Mouse (Mus musculus): ENCODE data around the gene Ttyh1. TPM values are rescaled to one million over a fixed set of nuclear protein-coding genes. Genes with fewer than 3 reads are reported as not detected.

Gene Ttyh1
- 11.9 and 21.0 TPM in 2 replicates for total RNA-seq (2012; rRNA removed)

DNA sequence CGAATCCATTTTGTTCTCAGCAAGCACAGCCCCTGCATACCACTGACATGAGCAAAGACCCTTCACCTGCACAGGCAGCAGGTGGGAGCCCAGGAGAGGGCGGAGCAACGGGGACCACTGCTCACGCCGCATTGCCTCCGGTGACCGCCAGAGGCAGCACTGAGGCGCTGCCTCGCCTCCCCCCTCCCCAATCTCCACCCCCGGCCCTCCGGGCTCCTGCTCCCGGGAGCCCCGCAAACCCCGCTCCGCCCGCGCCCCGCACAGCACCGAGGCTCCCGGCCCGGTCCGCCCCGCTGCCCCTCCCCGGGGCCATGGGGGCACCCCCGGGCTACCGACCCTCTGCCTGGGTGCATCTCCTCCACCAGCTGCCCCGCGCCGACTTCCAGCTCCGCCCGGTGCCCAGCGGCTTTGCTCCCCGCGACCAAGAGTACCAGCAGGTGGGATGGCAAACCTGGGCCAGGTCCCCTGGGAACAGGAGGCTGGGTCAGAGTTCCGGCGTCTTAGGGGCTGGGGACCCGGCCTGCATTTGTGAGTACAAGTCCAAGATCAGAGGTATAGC lies at the start of gene Ttyh1:
Ttyh1 (plus strand) TSS at position 65 of the 559 bp plus-strand sequence.
- in situ Hi-C loops (cut with MboI; ENCODE audit: low sequenced_read_pairs in 2 of 2, unreplicated experiment in 2 of 2): no loop called here
- no peaks in the 10 kb centered on the region for H3K9me3 ChIP-seq (ENCODE audit: control insufficient read depth, insufficient read depth, low read depth, low read length)
- no peaks in the 10 kb centered on the region for H3K36me3 ChIP-seq (ENCODE audit: control insufficient read depth, insufficient read depth, low read length, poor library complexity, severe bottlenecking)
- no peak within 1 kb of the TSS for H3K27ac ChIP-seq (ENCODE audit: insufficient read depth, low read depth, low read length, poor library complexity, severe bottlenecking)
- H3K4me3 ChIP-seq (ENCODE audit: insufficient read depth in 1 of 2, low read depth in 1 of 2, low read length in 2 of 2, poor library complexity in 1 of 2, severe bottlenecking in 1 of 2): peak within 1 kb of the TSS; percentile 79 to 88
- DNase-seq (ENCODE audit: low read depth, low spot score): no peak
- H3K9ac ChIP-seq (ENCODE audit: insufficient read depth, low read depth, low read length, poor library complexity, severe bottlenecking): peak within 1 kb of the TSS; percentile 82
- TF ChIP-seq CHD2 (IDR thresholded peaks at IDR 0.05; ENCODE audit: low read depth, low read length) (no peak), HCFC1 (IDR thresholded peaks at IDR 0.05; ENCODE audit: borderline replicate concordance, insufficient read depth, low read length) (no peak), ZNF384 (IDR thresholded peaks at IDR 0.05; ENCODE audit: low read depth, low read length) (no peak), MAFK (IDR thresholded peaks at IDR 0.05; ENCODE audit: insufficient read depth, low read depth, low read length) (no peak), ZC3H11A (IDR thresholded peaks at IDR 0.05; ENCODE audit: borderline replicate concordance, low read depth, low read length) (no peak)
- H3K4me1 ChIP-seq (ENCODE audit: control insufficient read depth in 2 of 2, insufficient read depth in 2 of 2, low read length in 2 of 2, poor library complexity in 1 of 2): peaks cover 0 to 31% of the 10 kb centered on the region in 2 experiments; a peak in 3 of 4 replicates

DNA sequence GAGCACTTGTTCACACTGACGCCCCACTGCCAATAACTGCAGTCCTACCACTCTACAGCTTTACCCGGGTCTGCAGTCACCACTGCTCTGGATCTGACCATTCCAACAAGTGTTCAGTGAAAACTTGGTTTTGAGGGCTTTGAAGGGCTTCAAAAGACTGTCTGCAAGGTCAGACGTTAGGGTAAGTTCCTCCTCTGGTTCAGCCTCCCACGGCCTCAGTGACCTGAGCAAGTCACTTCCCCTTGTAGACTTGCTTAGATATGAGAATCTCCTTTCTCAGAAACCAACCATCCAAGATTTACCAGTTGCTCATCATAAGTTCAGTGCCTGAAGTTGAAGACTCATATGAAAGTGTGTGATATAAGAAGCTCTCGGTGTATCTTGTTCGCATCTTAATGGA lies 48.1 kb upstream of the Ttyh1 start:
- Histone ChIP-seq H3K27ac (ENCODE audit: insufficient read depth, low read depth, low read length, poor library complexity, severe bottlenecking) (no peak overlapping the region), H3K4me3 (ENCODE audit: insufficient read depth in 1 of 2, low read depth in 1 of 2, low read length in 2 of 2, poor library complexity in 1 of 2, severe bottlenecking in 1 of 2) (no peak overlapping the region), H3K9ac (ENCODE audit: insufficient read depth, low read depth, low read length, poor library complexity, severe bottlenecking) (no peak overlapping the region), H3K36me3 (ENCODE audit: control insufficient read depth, insufficient read depth, low read length, poor library complexity, severe bottlenecking) (no peaks in the 10 kb centered on the region), H3K4me1 (ENCODE audit: control insufficient read depth in 2 of 2, insufficient read depth in 2 of 2, low read length in 2 of 2, poor library complexity in 1 of 2) (no peaks in the 10 kb centered on the region), H3K9me3 (ENCODE audit: control insufficient read depth, insufficient read depth, low read depth, low read length) (no peaks in the 10 kb centered on the region)
- no peak for DNase-seq (ENCODE audit: low read depth, low spot score)
- in situ Hi-C loops (cut with MboI; ENCODE audit: low sequenced_read_pairs in 2 of 2, unreplicated experiment in 2 of 2): no loop called here
- TF ChIP-seq ZNF384 (IDR thresholded peaks at IDR 0.05; ENCODE audit: low read depth, low read length) (no peak), HCFC1 (IDR thresholded peaks at IDR 0.05; ENCODE audit: borderline replicate concordance, insufficient read depth, low read length) (no peak), MAFK (IDR thresholded peaks at IDR 0.05; ENCODE audit: insufficient read depth, low read depth, low read length) (no peak), ZC3H11A (IDR thresholded peaks at IDR 0.05; ENCODE audit: borderline replicate concordance, low read depth, low read length) (no peak), CHD2 (IDR thresholded peaks at IDR 0.05; ENCODE audit: low read depth, low read length) (no peak)

DNA sequence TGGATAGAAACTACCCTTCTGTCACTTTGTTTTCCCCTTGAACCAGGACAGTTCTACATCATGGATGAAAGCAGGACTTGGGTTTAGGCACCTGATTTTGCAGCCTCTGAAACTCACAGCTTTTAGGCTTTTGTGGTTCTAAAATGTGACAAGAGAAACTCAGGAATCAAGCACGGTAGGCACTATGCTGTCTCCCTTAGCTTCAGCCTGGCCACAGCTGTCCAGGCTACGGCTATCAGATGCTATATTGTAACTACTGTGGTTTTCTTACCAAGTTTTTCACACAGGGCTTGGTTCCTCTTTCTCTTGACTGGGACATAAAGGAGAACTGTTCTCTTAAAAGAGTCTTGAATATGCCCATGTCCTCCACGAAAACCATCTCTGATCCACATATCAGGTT lies 46.1 kb upstream of the Ttyh1 start:
- no peak overlapping the region for H3K9ac ChIP-seq (ENCODE audit: insufficient read depth, low read depth, low read length, poor library complexity, severe bottlenecking)
- TF ChIP-seq CHD2 (IDR thresholded peaks at IDR 0.05; ENCODE audit: low read depth, low read length): no peak
- TF ChIP-seq ZC3H11A (IDR thresholded peaks at IDR 0.05; ENCODE audit: borderline replicate concordance, low read depth, low read length): no peak
- no peak for TF ChIP-seq HCFC1 (IDR thresholded peaks at IDR 0.05; ENCODE audit: borderline replicate concordance, insufficient read depth, low read length)
- no peak for TF ChIP-seq MAFK (IDR thresholded peaks at IDR 0.05; ENCODE audit: insufficient read depth, low read depth, low read length)
- no peak for TF ChIP-seq ZNF384 (IDR thresholded peaks at IDR 0.05; ENCODE audit: low read depth, low read length)
- H3K27ac ChIP-seq (ENCODE audit: insufficient read depth, low read depth, low read length, poor library complexity, severe bottlenecking): no peak overlapping the region
- no peaks in the 10 kb centered on the region for H3K4me1 ChIP-seq (ENCODE audit: control insufficient read depth in 2 of 2, insufficient read depth in 2 of 2, low read length in 2 of 2, poor library complexity in 1 of 2)
- H3K36me3 ChIP-seq (ENCODE audit: control insufficient read depth, insufficient read depth, low read length, poor library complexity, severe bottlenecking): no peaks in the 10 kb centered on the region
- no peak overlapping the region for H3K4me3 ChIP-seq (ENCODE audit: insufficient read depth in 1 of 2, low read depth in 1 of 2, low read length in 2 of 2, poor library complexity in 1 of 2, severe bottlenecking in 1 of 2)
- no peak for DNase-seq (ENCODE audit: low read depth, low spot score)
- H3K9me3 ChIP-seq (ENCODE audit: control insufficient read depth, insufficient read depth, low read depth, low read length): no peaks in the 10 kb centered on the region
- in situ Hi-C loops (cut with MboI; ENCODE audit: low sequenced_read_pairs in 2 of 2, unreplicated experiment in 2 of 2): no loop called here

DNA sequence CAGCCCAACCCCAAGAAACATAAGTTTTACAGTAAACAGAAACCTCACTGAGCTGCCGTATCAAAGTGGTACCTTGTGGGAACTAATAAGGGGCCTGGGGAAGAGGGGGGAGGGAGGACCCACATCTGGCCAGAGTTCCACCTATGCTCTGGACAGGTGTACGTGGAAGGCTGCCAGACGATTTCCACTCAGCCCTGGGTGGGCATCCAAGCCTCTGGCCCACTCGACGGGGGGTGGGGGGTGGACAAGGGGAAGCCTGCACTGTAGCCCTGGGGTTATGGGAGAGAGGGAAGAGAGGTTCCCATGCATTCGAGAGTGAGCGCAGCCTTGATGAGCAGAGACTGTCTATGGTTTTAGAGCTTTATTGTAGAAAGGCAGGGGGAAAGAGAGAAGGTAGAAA lies 39.7 kb upstream of the Ttyh1 start:
- in situ Hi-C loops (cut with MboI; ENCODE audit: low sequenced_read_pairs in 2 of 2, unreplicated experiment in 2 of 2): no loop called here
- no peak overlapping the region for H3K9ac ChIP-seq (ENCODE audit: insufficient read depth, low read depth, low read length, poor library complexity, severe bottlenecking)

DNA sequence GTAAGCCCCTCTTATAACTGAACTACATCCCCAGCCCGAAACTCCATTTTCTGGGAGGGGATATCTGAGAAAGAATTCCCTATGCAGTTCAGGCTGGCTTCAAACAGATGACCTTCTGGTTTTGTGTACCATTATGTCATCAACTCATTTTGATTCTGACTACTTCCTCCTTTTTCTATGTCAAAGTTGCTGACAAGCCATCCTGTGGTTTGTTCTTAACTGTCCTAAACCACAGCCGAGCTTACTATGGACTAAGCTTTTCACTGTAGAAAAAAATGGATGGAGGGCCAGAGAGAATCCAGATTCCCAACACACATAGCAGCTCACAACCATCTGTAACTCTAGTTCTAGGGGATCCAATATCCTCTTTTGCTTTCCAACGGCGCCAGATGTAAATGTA lies 38.7 kb upstream of the Ttyh1 start:
- in situ Hi-C loops (cut with MboI; ENCODE audit: low sequenced_read_pairs in 2 of 2, unreplicated experiment in 2 of 2): no loop called here
- TF ChIP-seq HCFC1 (IDR thresholded peaks at IDR 0.05; ENCODE audit: borderline replicate concordance, insufficient read depth, low read length) (no peak), ZNF384 (IDR thresholded peaks at IDR 0.05; ENCODE audit: low read depth, low read length) (no peak), ZC3H11A (IDR thresholded peaks at IDR 0.05; ENCODE audit: borderline replicate concordance, low read depth, low read length) (no peak), CHD2 (IDR thresholded peaks at IDR 0.05; ENCODE audit: low read depth, low read length) (no peak), MAFK (IDR thresholded peaks at IDR 0.05; ENCODE audit: insufficient read depth, low read depth, low read length) (no peak)

More for the DNA sequence above, 39.7 kb upstream of the Ttyh1 start:
- H3K36me3 ChIP-seq (ENCODE audit: control insufficient read depth, insufficient read depth, low read length, poor library complexity, severe bottlenecking): no peaks in the 10 kb centered on the region
- no peak for DNase-seq (ENCODE audit: low read depth, low spot score)
- no peaks in the 10 kb centered on the region for H3K9me3 ChIP-seq (ENCODE audit: control insufficient read depth, insufficient read depth, low read depth, low read length)
- no peak for TF ChIP-seq CHD2 (IDR thresholded peaks at IDR 0.05; ENCODE audit: low read depth, low read length)
- no peak overlapping the region for H3K4me3 ChIP-seq (ENCODE audit: insufficient read depth in 1 of 2, low read depth in 1 of 2, low read length in 2 of 2, poor library complexity in 1 of 2, severe bottlenecking in 1 of 2)
- H3K4me1 ChIP-seq (ENCODE audit: control insufficient read depth in 2 of 2, insufficient read depth in 2 of 2, low read length in 2 of 2, poor library complexity in 1 of 2): no peaks in the 10 kb centered on the region
- H3K27ac ChIP-seq (ENCODE audit: insufficient read depth, low read depth, low read length, poor library complexity, severe bottlenecking): no peak overlapping the region

More for the DNA sequence above, 38.7 kb upstream of the Ttyh1 start:
- Histone ChIP-seq H3K27ac (ENCODE audit: insufficient read depth, low read depth, low read length, poor library complexity, severe bottlenecking) (no peak overlapping the region), H3K9ac (ENCODE audit: insufficient read depth, low read depth, low read length, poor library complexity, severe bottlenecking) (no peak overlapping the region), H3K4me3 (ENCODE audit: insufficient read depth in 1 of 2, low read depth in 1 of 2, low read length in 2 of 2, poor library complexity in 1 of 2, severe bottlenecking in 1 of 2) (no peak overlapping the region), H3K4me1 (ENCODE audit: control insufficient read depth in 2 of 2, insufficient read depth in 2 of 2, low read length in 2 of 2, poor library complexity in 1 of 2) (no peaks in the 10 kb centered on the region), H3K36me3 (ENCODE audit: control insufficient read depth, insufficient read depth, low read length, poor library complexity, severe bottlenecking) (no peaks in the 10 kb centered on the region), H3K9me3 (ENCODE audit: control insufficient read depth, insufficient read depth, low read depth, low read length) (no peaks in the 10 kb centered on the region)
- no peak for DNase-seq (ENCODE audit: low read depth, low spot score)

All from ES-E14 (cell line).